Mouse (Mus musculus) liver, postnatal 0 days (tissue): ENCODE data around the gene Ubl3. TPM values are rescaled to one million over a fixed set of nuclear protein-coding genes. Genes with fewer than 3 reads are reported as not detected.

Source experiments
- ATAC-seq: fragments of 200-750 bp; cut with Nextera tagmentation; 2 replicates; pipeline ENCODE4 v1.8.0; 2017; ENCODE audit warnings: mild to moderate bottlenecking, moderate library complexity
- DNase-seq: peaks from one replicate; pipeline ENCODE4 v3.0.0-alpha.2; 2016
- H3K27ac ChIP-seq: fragments of 300-500 bp; sonication (generic); 2 replicates; pipeline ENCODE4 v1.5.1; 2014; ENCODE audit warnings: antibody characterized with exemption, moderate library complexity, mild to moderate bottlenecking, low read depth
- H3K27me3 ChIP-seq: fragments of 300-500 bp; sonication (generic); 2 replicates; pipeline ENCODE4 v1.6.1; 2014; ENCODE audit warnings: low read length, control low read depth, mixed read lengths; ENCODE audit not compliant: insufficient read depth
- H3K36me3 ChIP-seq: fragments of 300-500 bp; sonication (generic); replicated peaks from 2 replicates; pipeline ENCODE4 v1.6.1; 2014; ENCODE audit warnings: mild to moderate bottlenecking, control low read depth, low read length, moderate library complexity, mixed read lengths; ENCODE audit not compliant: insufficient read depth
- H3K4me1 ChIP-seq: fragments of 300-500 bp; sonication (generic); 2 replicates; pipeline ENCODE4 v1.6.1; 2014; ENCODE audit warnings: antibody characterized with exemption, mild to moderate bottlenecking, control low read depth; ENCODE audit not compliant: insufficient read depth
- H3K4me2 ChIP-seq: fragments of 300-500 bp; sonication (generic); 2 replicates; pipeline ENCODE4 v1.6.1; 2014; ENCODE audit warnings: low read depth, mild to moderate bottlenecking, low read length, moderate library complexity, mixed read lengths
- H3K4me3 ChIP-seq: fragments of 300-500 bp; sonication (generic); 2 replicates; pipeline ENCODE4 v1.5.1; 2014; ENCODE audit warnings: low read depth, low read length
- H3K9ac ChIP-seq: fragments of 300-500 bp; sonication (generic); replicated peaks from 2 replicates; pipeline ENCODE4 v1.6.1; 2014; ENCODE audit warnings: mild to moderate bottlenecking, moderate library complexity
- H3K9me3 ChIP-seq: fragments of 300-500 bp; sonication (generic); 2 replicates; pipeline ENCODE4 v1.6.1; 2016; ENCODE audit warnings: mild to moderate bottlenecking, control low read depth, low read length, mixed read lengths
- CTCF ChIP-seq: sonication (generic); IDR thresholded peaks from 2 replicates; pipeline ENCODE4 v1.5.1; 2016; ENCODE audit warnings: antibody characterized with exemption, low read depth
- EP300 ChIP-seq: IDR thresholded peaks from 2 replicates; pipeline ENCODE4 v1.6.1; 2016; ENCODE audit warnings: antibody characterized with exemption, low read depth, mild to moderate bottlenecking
- WGBS: fragments of 180-500 bp; shearing (Covaris S2); extraction: QIAGEN DNeasy Blood & Tissue Kit; methylation state at CpG from one replicate; pipeline ENCODE4 v1.1.7; 2014; ENCODE audit not compliant: insufficient replicate concordance; 5-methylcytosine and 5-hydroxymethylcytosine counted together
- polyA plus RNA-seq: library from polyadenylated mRNA; unstranded; fragments of >200 nt; fragmentation: Nextera tagmentation; extraction: Ambion mirVana; gene quantifications from 2 replicates; pipeline ENCODE4 v1.2.1, GENCODE M21; 2015

Gene Ubl3
- polyA plus RNA-seq, 1 experiment from 2014 or later, result 39.4 TPM

DNA sequence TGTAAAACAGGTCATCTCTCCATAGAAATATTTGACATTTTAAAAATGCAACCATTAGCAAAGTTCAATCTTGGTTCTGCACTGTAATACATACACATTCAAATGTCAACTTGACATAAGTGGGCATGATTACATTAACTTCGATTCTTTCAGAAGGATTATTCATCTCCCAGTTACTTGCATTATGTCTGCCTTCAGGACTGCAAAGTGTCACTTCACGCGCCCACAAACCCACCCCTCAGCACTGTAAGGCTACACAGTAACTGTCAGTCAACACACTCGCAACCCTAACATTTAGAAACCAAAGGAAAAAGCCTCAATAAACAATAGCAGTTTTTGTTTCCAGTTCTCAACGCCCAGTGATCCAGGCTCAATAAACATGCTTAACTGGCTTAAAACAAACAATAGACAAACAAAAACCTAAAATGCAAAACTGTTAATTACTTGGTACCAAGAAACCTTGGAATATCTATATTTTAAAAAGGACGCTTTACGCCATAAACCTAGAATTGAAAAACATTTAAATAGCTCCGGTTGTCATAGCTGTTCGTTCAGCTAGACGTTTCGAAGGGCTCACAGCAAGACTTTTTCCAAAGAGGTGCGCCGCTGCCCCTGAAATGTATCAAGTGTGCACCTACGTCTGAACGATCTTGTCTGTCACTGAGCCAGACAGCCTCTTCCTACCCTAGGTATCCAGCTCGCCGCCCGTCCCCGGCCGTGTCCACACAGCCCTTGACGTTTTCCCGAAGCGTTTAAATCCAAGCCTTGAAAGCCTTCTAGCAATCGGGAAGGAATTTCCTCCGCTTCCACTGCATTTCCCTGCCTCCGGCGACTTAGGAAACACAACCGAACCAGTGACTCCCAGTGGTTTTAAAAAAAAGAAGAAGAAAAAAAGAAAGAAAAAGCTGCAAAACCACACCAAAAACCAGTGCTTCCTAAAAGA is 1.5 kb downstream of the Ubl3 start:
- no peak for TF ChIP-seq EP300
- no peak for TF ChIP-seq CTCF
- ATAC-seq, result no peak
- H3K4me1 ChIP-seq, result peaks cover 35% of the 10 kb centered on the region
- no peaks in the 10 kb centered on the region for H3K36me3 ChIP-seq
- 1% methylated on average over 28 of the region's 28 CpGs for WGBS
- no peaks in the 10 kb centered on the region for H3K9me3 ChIP-seq
- H3K9ac ChIP-seq, result peak overlapping the region; percentile 78
- H3K4me3 ChIP-seq, result peak overlapping the region; percentile 75
- peak overlapping the region; percentile 69 for H3K4me2 ChIP-seq
- peak; percentile 45 for DNase-seq
- H3K27ac ChIP-seq, result peak overlapping the region; percentile 94
- no peaks in the 10 kb centered on the region for H3K27me3 ChIP-seq

DNA sequence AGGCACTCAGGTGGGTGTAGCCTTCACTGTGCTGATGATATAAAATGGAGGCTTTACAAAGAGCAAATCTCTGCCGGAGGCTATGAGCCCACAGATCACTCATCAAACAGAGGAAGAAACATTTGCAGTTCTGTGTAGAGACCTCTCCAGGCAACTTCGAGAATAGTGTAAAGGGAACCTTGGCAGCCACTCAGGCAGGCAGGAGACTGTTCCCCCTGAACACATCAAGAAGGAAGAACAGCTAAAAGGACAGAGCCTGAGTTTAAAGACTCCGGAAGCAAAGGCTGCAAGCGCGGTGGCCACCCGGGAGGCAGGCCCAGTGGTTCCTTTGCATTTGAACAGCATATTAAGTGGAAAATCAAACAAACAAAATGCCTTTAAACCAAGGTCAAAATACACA is 2.2 kb downstream of the Ubl3 start:
- WGBS, result 3% methylated on average over 6 of the region's 6 CpGs
- Histone ChIP-seq H3K9ac (peak overlapping the region; percentile 78), H3K27ac (peak overlapping the region; percentile 94)

DNA sequence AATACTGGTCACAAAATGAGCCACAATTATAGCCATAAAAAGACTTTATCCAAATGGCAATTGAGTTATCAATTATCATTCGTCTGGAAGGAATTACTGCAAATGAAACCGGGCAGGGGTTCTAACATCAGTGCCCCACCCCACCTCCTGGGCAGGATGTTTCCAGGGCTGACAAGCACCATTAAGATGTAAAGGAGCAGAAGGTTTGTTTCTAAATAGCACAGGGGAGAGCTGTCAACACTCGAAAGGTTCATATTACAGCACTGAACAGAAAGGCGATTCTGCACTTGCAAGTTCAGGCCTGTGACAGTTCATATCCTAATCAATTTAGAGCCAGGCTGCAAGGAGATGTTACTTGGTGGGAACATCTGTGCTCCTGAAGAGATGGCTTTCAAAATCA is 3.3 kb downstream of the Ubl3 start:
- H3K27ac ChIP-seq, result no peak overlapping the region
- no peak overlapping the region for H3K4me3 ChIP-seq
- no peaks in the 10 kb centered on the region for H3K27me3 ChIP-seq
- no peak for TF ChIP-seq EP300
- no peak for TF ChIP-seq CTCF
- WGBS, result 58% methylated on average over 4 of the region's 4 CpGs
- H3K9ac ChIP-seq, result no peak overlapping the region
- 0 out of 2 replicates have a peak overlapping the region, but pooled peaks have one; percentile 69 for H3K4me2 ChIP-seq
- H3K4me1 ChIP-seq, result peaks cover 32% of the 10 kb centered on the region
- H3K36me3 ChIP-seq, result no peaks in the 10 kb centered on the region
- ATAC-seq (no peak), DNase-seq (no peak)
- no peaks in the 10 kb centered on the region for H3K9me3 ChIP-seq

More for the DNA sequence above, 2.2 kb downstream of the Ubl3 start:
- no peak for DNase-seq
- no peak for ATAC-seq
- Histone ChIP-seq H3K4me2 (peak overlapping the region; percentile 69), H3K27me3 (no peaks in the 10 kb centered on the region), H3K9me3 (no peaks in the 10 kb centered on the region), H3K36me3 (no peaks in the 10 kb centered on the region), H3K4me3 (peak overlapping the region; percentile 75), H3K4me1 (peaks cover 35% of the 10 kb centered on the region)
- TF ChIP-seq EP300, result no peak
- TF ChIP-seq CTCF, result no peak

DNA sequence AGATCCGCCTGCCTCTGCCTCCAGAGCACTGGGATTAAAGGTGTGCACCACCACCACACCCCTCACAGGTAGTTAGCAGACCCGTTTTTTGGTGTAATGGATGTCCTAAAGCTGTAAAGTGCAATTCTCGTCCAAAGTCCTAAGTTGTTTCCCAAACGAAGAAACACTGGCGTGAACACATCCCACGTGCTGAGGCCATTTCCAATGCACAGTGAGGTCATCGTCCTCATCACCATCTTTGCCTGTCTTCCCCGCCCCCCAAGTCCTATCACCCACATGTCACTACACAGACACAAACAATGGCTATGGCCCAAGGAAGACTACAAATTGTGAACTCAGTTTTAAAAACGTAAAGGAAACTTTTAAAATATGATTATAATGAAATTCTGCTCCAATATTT is 4.0 kb downstream of the Ubl3 start:
- no peaks in the 10 kb centered on the region for H3K27me3 ChIP-seq
- H3K4me3 ChIP-seq, result no peak overlapping the region
- no peak for DNase-seq
- H3K4me1 ChIP-seq, result peaks cover 30% of the 10 kb centered on the region
- TF ChIP-seq CTCF (no peak), EP300 (0 out of 2 replicates have a peak, but pooled peaks have one; percentile 13)
- no peaks in the 10 kb centered on the region for H3K36me3 ChIP-seq
- no peak overlapping the region for H3K9ac ChIP-seq
- 51% methylated on average over 9 of the region's 9 CpGs for WGBS
- H3K27ac ChIP-seq, result peak overlapping the region; percentile 81
- H3K9me3 ChIP-seq, result no peaks in the 10 kb centered on the region
- H3K4me2 ChIP-seq, result peak overlapping the region; percentile 49
- 0 out of 2 replicates have a peak, but pooled peaks have one; percentile 2 for ATAC-seq

DNA sequence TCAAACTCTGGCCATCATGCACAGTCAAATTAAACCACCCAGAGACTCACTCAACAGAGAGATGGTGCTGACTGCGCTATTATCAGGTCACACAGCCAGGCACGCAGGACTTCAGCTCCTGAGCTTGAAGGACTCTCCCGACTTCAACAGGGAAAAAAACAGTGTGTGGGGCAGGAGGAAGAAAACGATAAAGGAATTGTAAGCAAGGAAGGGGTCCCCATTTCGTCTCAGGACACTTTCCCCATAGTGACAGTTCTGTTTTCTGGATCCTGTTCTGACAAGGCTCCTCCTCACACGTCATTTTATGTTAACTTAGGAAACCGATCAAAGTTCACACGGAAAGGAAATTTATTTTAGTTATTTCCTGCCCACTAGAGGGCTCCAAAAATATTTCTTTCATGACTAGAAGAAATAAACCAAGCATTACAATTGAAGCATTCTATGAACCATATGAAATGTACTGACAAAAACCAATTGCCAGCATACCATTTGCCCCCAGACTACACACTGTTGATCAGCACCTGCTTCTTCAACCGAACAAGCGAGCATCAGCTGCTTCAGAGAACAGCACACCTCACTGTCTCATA is 4.6 kb downstream of the Ubl3 start:
- Histone ChIP-seq H3K9ac (peak overlapping the region; percentile 9; the same call in 1 of the 2 replicates), H3K4me2 (peak overlapping the region; percentile 49), H3K27me3 (no peaks in the 10 kb centered on the region), H3K4me3 (no peak overlapping the region), H3K9me3 (no peaks in the 10 kb centered on the region), H3K36me3 (no peaks in the 10 kb centered on the region), H3K27ac (peak overlapping the region; percentile 81), H3K4me1 (peaks cover 31% of the 10 kb centered on the region)
- TF ChIP-seq CTCF (peak; percentile 41), EP300 (no peak)
- DNase-seq (no peak), ATAC-seq (no peak)
- WGBS, result 23% methylated on average over 10 of the region's 10 CpGs

DNA sequence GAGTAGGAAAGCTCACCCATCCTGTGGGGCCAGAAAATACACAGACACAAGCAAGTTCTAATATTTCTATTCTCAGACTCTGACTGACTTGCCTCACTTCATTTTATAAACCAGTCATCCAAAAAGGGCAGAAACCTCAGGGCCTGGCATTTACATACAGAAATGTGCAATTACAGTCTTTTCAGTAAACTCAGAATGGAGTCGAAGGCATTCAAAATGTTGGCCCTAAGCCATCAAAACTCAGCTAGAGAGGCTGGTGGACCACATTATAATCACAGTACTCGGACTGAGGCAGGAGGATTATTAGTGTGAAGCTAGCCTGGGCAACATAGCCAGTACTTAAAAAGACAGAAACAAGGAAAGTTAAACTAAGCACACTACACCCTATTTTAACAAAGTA is 5.6 kb downstream of the Ubl3 start:
- DNase-seq (no peak), ATAC-seq (no peak)
- H3K4me3 ChIP-seq, result no peak overlapping the region
- H3K4me2 ChIP-seq, result no peak overlapping the region; the same call in 1 of the 2 replicates
- no peaks in the 10 kb centered on the region for H3K9me3 ChIP-seq
- H3K9ac ChIP-seq, result no peak overlapping the region
- TF ChIP-seq CTCF, result no peak
- no peak for TF ChIP-seq EP300
- no peaks in the 10 kb centered on the region for H3K27me3 ChIP-seq
- H3K27ac ChIP-seq, result peak overlapping the region; percentile 81; the same call in 1 of the 2 replicates
- peaks cover 37% of the 10 kb centered on the region for H3K4me1 ChIP-seq
- H3K36me3 ChIP-seq, result no peaks in the 10 kb centered on the region
- WGBS, result 58% methylated on average over 2 of the region's 2 CpGs
